Mouse (Mus musculus): ENCODE data around the gene Prss57. TPM values are rescaled to one million over a fixed set of nuclear protein-coding genes. Genes with fewer than 3 reads are reported as not detected.

Prss57 gene
- polyA plus RNA-seq, 1 experiment from 2014 or later: 6.3 TPM

DNA sequence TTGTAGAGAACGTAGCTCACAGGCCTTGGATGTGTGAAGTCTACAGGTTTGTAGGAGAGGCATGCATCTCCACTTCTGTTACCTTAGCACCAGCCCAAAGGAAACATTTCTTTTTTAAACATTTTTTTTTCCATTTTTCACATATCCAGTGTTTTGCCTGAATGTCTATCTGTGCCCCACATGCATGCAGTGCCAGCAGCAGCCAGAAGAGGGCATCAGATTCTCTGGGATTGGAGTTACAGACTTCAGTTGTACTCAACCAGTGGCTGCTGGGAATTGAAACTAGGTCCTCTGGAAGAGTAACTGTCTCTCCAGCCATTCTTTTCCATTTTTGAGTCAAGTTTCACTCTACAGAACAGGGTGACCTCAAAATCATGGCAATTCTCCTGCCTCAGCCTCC lies 58.3 kb downstream of the Prss57 start:
- Histone ChIP-seq H3K4me3 (ENCODE audit: low read depth, low read length) (no peak overlapping the region), H3K4me2 (ENCODE audit: low read depth, low read length) (no peak overlapping the region), H3K27ac (ENCODE audit: low read length) (no peak overlapping the region), H3K9me3 (replicated peaks; ENCODE audit: control insufficient read depth, low read length) (no peaks in the 10 kb centered on the region), H3K36me3 (ENCODE audit: control insufficient read depth, insufficient read depth) (peaks cover 17% of the 10 kb centered on the region), H3K4me1 (ENCODE audit: control insufficient read depth, low read depth, low read length) (no peaks in the 10 kb centered on the region), H3K27me3 (ENCODE audit: control insufficient read depth, insufficient read depth, low read depth, low read length) (no peaks in the 10 kb centered on the region), H3K9ac (ENCODE audit: low read depth, low read length) (no peak overlapping the region)
- no peak for ATAC-seq (ENCODE audit: low read depth)
- 81% methylated on average over 1 of the region's 1 CpGs for WGBS (ENCODE audit: insufficient replicate concordance)

Other genes starting within 250 kb of the Prss57 start
- gene Mier2, start 235.8 kb downstream of the Prss57 start, polyA plus RNA-seq (2015; fragmentation: Nextera tagmentation; extraction: Ambion mirVana): 10.6 and 11.6 TPM in 2 replicates
- gene Theg, start 203.6 kb downstream of the Prss57 start, polyA plus RNA-seq (2015; fragmentation: Nextera tagmentation; extraction: Ambion mirVana): not detected in 2 replicates
- gene C2cd4c, start 176.9 kb downstream of the Prss57 start, polyA plus RNA-seq (2015; fragmentation: Nextera tagmentation; extraction: Ambion mirVana): not detected in 2 replicates
- gene Shc2, start 153.0 kb downstream of the Prss57 start, polyA plus RNA-seq (2015; fragmentation: Nextera tagmentation; extraction: Ambion mirVana): 0.06 and 0.08 TPM in 2 replicates
- not detected in 2 replicates for gene Odf3l2, start 145.2 kb downstream of the Prss57 start, polyA plus RNA-seq (2015; fragmentation: Nextera tagmentation; extraction: Ambion mirVana)
- gene Madcam1, start 126.4 kb downstream of the Prss57 start, polyA plus RNA-seq (2015; fragmentation: Nextera tagmentation; extraction: Ambion mirVana): 0.16 and 0.24 TPM in 2 replicates
- gene Tpgs1, start 121.6 kb downstream of the Prss57 start, polyA plus RNA-seq (2015; fragmentation: Nextera tagmentation; extraction: Ambion mirVana): 19.3 and 19.4 TPM in 2 replicates
- 80.5 and 81.5 TPM in 2 replicates for gene Cdc34, start 108.8 kb downstream of the Prss57 start, polyA plus RNA-seq (2015; fragmentation: Nextera tagmentation; extraction: Ambion mirVana)
- 0.15 and 0.22 TPM in 2 replicates for gene Gzmm, start 101.9 kb downstream of the Prss57 start, polyA plus RNA-seq (2015; fragmentation: Nextera tagmentation; extraction: Ambion mirVana)
- 924 and 947 TPM in 2 replicates for gene Bsg, start 86.5 kb downstream of the Prss57 start, polyA plus RNA-seq (2015; fragmentation: Nextera tagmentation; extraction: Ambion mirVana)
- not detected in 2 replicates for gene Hcn2, start 74.3 kb downstream of the Prss57 start, polyA plus RNA-seq (2015; fragmentation: Nextera tagmentation; extraction: Ambion mirVana)
- 13.4 and 14.4 TPM in 2 replicates for gene Polrmt, start 44.4 kb downstream of the Prss57 start, polyA plus RNA-seq (2015; fragmentation: Nextera tagmentation; extraction: Ambion mirVana)
- not detected in 2 replicates for gene Fgf22, start 35.9 kb downstream of the Prss57 start, polyA plus RNA-seq (2015; fragmentation: Nextera tagmentation; extraction: Ambion mirVana)
- 17.4 and 26.2 TPM in 2 replicates for gene Rnf126, start 24.0 kb downstream of the Prss57 start, polyA plus RNA-seq (2015; fragmentation: Nextera tagmentation; extraction: Ambion mirVana)
- 1.0 TPM in 2 replicates for gene Fstl3, start 13.7 kb downstream of the Prss57 start, polyA plus RNA-seq (2015; fragmentation: Nextera tagmentation; extraction: Ambion mirVana)
- 7.9 and 8.0 TPM in 2 replicates for gene Palm, start 2.6 kb upstream of the Prss57 start, polyA plus RNA-seq (2015; fragmentation: Nextera tagmentation; extraction: Ambion mirVana)
- 0.43 and 1.4 TPM in 2 replicates for gene Misp, start 30.0 kb upstream of the Prss57 start, polyA plus RNA-seq (2015; fragmentation: Nextera tagmentation; extraction: Ambion mirVana)
- gene Ptbp1, start 63.5 kb upstream of the Prss57 start, polyA plus RNA-seq (2015; fragmentation: Nextera tagmentation; extraction: Ambion mirVana): 112 and 124 TPM in 2 replicates
- gene Prtn3, start 83.5 kb upstream of the Prss57 start, polyA plus RNA-seq (2015; fragmentation: Nextera tagmentation; extraction: Ambion mirVana): 96.8 and 106 TPM in 2 replicates
- 4.8 and 5.1 TPM in 2 replicates for gene Plppr3, start 83.7 kb upstream of the Prss57 start, polyA plus RNA-seq (2015; fragmentation: Nextera tagmentation; extraction: Ambion mirVana)
- gene Elane, start 95.3 kb upstream of the Prss57 start, polyA plus RNA-seq (2015; fragmentation: Nextera tagmentation; extraction: Ambion mirVana): 204 and 208 TPM in 2 replicates
- not detected in 2 replicates for gene Cfd, start 99.9 kb upstream of the Prss57 start, polyA plus RNA-seq (2015; fragmentation: Nextera tagmentation; extraction: Ambion mirVana)
- 14.7 and 15.3 TPM in 2 replicates for gene Med16, start 118.0 kb upstream of the Prss57 start, polyA plus RNA-seq (2015; fragmentation: Nextera tagmentation; extraction: Ambion mirVana)
- 2.5 TPM in 1 of 2 replicates, not detected in the other for gene Gm26602, start 119.9 kb upstream of the Prss57 start, polyA plus RNA-seq (2015; fragmentation: Nextera tagmentation; extraction: Ambion mirVana)
- gene Kiss1r, start 126.0 kb upstream of the Prss57 start, polyA plus RNA-seq (2015; fragmentation: Nextera tagmentation; extraction: Ambion mirVana): 0.18 and 0.20 TPM in 2 replicates
- gene R3hdm4, start 130.2 kb upstream of the Prss57 start, polyA plus RNA-seq (2015; fragmentation: Nextera tagmentation; extraction: Ambion mirVana): 47.1 and 49.3 TPM in 2 replicates
- gene Arid3a, start 136.1 kb upstream of the Prss57 start, polyA plus RNA-seq (2015; fragmentation: Nextera tagmentation; extraction: Ambion mirVana): 5.1 and 5.8 TPM in 2 replicates
- 42.2 and 44.7 TPM in 2 replicates for gene Wdr18, start 169.2 kb upstream of the Prss57 start, polyA plus RNA-seq (2015; fragmentation: Nextera tagmentation; extraction: Ambion mirVana)
- gene Grin3b, start 179.8 kb upstream of the Prss57 start, polyA plus RNA-seq (2015; fragmentation: Nextera tagmentation; extraction: Ambion mirVana): 0.08 TPM in 1 of 2 replicates, not detected in the other
- gene Tmem259, start 193.4 kb upstream of the Prss57 start, polyA plus RNA-seq (2015; fragmentation: Nextera tagmentation; extraction: Ambion mirVana): 3.0 and 4.8 TPM in 2 replicates
- gene Cnn2, start 197.6 kb upstream of the Prss57 start, polyA plus RNA-seq (2015; fragmentation: Nextera tagmentation; extraction: Ambion mirVana): 42.5 and 44.9 TPM in 2 replicates
- 8.6 and 9.0 TPM in 2 replicates for gene Abca7, start 205.5 kb upstream of the Prss57 start, polyA plus RNA-seq (2015; fragmentation: Nextera tagmentation; extraction: Ambion mirVana)
- gene Arhgap45, start 225.7 kb upstream of the Prss57 start, polyA plus RNA-seq (2015; fragmentation: Nextera tagmentation; extraction: Ambion mirVana): 16.6 and 17.3 TPM in 2 replicates
- gene Polr2e, start 248.8 kb upstream of the Prss57 start, polyA plus RNA-seq (2015; fragmentation: Nextera tagmentation; extraction: Ambion mirVana): 66.8 and 70.1 TPM in 2 replicates

Data from liver, embryonic 16.5 days (tissue).